Mouse (Mus musculus) gastrocnemius, adult 18-20 months (tissue): ENCODE measurements around the gene Tapbp. TPM values are rescaled to one million over a fixed set of nuclear protein-coding genes. Genes with fewer than 3 reads are reported as not detected.
"Not testable (repeated sequence)": the region's sequence is repeated elsewhere in the genome, so short reads cannot be mapped to it uniquely, and the experiment has no call there.

ENCODE experiments used
- DNase-seq: peaks from one replicate; pipeline ENCODE4 v3.0.0; 2021; ENCODE audit warnings: low spot score
- total RNA-seq, 2 experiments: library from RNA; stranded (reverse); gene quantifications; 2 replicates each; pipeline ENCODE4 v1.2.3; 2021

The Tapbp gene
- total RNA-seq, 2 experiments from 2014 or later = 30.2 to 31.7 TPM

DNA sequence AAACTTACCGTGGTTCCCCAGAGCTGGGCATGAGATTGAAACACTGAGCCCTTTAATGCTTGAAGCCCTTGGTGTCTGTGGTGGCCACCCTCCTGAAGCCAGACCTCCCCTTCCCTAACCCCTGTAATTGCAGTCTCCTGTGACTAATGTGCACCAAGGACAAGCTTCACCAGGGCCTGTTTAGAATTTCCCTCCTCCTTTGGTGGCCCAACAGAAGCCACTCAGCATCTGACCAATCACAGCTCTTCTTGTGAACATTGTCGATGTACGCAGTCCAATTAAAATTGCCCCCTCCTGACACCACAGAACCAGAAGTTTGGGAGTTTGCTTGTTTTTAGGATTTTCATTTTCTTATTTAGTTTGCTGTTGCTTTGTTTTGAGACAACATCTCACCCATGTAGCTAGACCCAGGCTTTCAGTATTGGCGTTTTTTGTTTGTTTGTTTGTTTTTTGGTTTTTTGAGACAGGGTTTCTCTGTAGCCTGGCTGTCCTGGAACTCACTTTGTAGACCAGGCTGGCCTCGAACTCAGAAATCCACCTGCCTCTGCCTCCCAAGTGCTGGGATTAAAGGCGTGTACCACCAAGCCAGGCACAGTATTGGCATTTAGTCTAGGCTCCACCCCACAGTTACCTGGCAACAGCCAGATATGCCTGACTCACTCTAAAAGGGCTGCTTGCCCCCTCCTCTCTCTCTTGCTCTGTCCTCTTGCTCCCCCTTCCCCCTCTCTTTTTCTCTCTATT is 11.6 kb upstream of the Tapbp start:
- not testable (repeated sequence) for DNase-seq

DNA sequence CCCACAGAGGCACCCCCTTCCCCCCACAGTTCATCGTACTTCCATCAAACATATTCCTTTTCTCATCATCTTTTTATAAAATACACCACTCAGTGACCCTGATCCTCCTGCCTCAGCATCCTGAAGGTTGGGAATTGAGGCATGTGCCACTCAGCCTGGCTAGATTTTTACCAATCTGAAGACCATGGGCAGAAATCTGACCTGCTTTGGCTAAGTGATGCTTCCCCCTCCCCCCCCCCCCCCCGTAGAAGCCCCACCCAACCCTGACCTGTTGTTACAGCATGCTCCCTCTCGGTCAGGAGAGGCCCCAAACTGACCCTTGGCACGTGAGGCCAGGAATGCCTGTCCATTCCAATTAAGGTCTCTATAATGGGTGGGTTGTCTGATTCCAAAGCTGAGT is 10.9 kb upstream of the Tapbp start, which contains the start of gene Platr17:
Gene Platr17, plus strand, starts transcription at position 301 of the 400 bp plus-strand sequence.
- not testable (repeated sequence) for DNase-seq

- no peak for DNase-seq
These were observed 7.2 kb upstream of the Tapbp start for GRCm38 (mm10) chr17:33908331-33909076.

- peak; percentile 98 for DNase-seq
These were observed 6.4 kb upstream of the Tapbp start, which contains the start of gene Daxx for GRCm38 (mm10) chr17:33909077-33909868. Gene Daxx, plus strand, starts transcription at chr17:33909414.

GRCm38 (mm10) chr17:33909869-33910250 is 5.8 kb upstream of the Tapbp start:
- no peak for DNase-seq

GRCm38 (mm10) chr17:33910346-33911051 is 5.2 kb upstream of the Tapbp start:
- no peak for DNase-seq

DNA sequence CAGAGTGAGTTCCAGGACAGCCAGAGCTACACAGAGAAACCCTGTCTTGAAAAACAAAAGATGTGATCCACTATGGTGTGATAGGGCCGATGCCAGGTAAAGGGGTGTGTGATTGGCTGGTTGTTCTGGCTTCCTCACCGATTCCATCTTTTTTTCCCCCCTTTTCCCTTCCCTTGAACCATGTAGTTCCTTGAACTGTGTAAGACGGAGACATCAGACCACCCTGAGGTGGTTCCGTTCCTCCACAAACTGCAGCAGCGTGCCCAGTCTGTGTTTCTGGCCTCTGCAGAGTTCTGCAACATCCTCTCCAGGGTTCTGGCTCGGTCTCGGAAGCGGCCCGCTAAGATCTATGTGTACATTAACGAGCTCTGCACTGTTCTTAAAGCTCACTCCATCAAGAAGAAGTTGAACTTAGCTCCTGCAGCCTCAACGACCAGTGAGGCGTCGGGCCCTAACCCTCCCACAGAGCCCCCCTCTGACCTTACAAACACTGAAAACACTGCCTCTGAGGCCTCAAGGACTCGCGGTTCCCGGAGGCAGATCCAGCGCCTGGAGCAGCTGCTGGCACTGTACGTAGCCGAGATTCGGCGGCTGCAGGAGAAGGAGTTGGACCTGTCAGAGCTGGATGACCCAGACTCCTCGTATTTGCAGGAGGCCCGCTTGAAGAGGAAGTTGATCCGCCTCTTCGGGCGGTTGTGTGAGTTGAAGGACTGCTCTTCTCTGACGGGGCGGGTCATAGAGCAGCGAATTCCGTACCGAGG is 4.5 kb upstream of the Tapbp start:
- no peak for DNase-seq

DNA sequence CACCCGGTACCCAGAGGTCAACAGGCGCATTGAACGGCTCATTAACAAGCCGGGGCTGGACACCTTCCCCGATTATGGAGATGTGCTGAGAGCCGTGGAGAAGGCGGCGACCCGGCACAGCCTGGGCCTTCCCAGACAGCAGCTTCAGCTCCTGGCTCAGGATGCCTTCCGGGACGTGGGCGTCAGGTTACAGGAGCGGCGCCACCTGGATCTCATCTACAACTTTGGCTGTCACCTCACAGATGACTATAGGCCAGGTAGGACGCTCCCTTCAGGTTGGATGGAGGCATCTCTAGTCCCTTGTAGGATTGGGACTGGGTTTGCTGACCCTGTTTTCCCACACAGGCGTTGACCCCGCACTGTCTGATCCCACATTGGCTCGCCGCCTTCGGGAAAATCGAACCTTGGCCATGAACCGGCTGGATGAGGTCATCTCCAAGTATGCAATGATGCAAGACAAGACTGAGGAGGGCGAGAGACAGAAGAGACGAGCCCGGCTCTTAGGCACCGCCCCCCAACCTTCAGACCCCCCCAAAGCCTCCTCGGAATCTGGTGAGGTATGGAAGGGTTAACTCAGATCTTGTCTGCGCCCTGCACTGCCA is 3.8 kb upstream of the Tapbp start:
- no peak for DNase-seq

DNA sequence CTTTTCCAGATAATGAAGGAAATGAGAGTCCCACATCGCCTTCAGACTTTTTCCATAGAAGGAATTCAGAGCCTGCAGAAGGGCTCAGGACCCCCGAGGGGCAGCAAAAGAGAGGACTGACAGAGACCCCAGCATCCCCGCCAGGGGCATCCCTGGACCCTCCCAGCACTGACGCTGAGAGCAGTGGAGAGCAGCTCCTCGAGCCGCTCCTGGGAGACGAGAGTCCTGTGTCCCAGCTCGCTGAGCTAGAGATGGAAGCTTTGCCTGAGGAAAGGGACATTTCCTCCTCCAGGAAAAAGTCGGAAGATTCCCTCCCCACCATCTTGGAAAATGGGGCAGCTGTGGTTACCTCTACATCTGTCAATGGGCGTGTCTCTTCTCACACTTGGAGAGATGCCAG is 2.4 kb upstream of the Tapbp start:
- no peak for DNase-seq

DNA sequence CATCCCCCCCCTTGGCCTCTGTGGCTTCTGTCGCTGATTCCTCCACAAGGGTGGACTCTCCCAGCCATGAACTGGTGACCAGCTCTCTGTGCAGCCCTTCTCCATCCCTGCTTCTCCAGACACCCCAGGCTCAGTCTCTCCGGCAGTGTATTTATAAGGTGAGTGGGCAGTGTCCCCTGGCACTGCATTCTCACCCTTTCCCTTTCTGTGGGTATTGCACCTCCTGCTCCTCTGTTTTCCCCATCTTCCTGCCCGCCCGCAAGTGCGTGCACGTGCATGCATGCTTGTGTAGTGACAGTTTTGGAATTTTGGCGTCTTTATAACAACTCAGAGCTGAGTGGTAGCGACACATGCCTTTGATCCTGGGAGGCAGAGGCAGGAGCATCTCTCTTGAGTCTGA is 1.8 kb upstream of the Tapbp start:
- DNase-seq = no peak

- no peak for DNase-seq
These were observed 719 bp upstream of the Tapbp start for GRCm38 (mm10) chr17:33914969-33915391.

DNA sequence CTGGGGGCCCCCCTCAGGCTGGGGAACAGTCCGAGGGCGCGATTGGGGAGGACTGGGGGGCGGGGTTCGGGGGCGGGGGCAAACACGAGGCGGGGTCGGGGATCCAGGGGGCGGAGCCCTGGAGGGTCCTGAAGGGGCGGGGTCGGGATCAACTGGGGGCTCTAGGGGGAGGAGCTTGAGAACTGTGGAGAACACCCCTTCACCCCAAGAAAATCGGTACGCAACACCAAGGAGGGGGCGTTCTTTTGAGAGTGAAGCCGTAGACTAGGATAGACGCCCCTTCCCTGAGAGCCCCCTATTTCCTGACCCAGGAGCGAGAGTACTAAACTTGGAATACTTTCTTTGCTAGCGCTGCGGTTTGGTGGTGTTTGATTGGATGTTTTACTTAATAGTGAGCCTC is 595 bp downstream of the Tapbp start:
- peak; percentile 49 for DNase-seq

- DNase-seq = no peak
These were observed 1.4 kb downstream of the Tapbp start for GRCm38 (mm10) chr17:33916847-33917655.

DNA sequence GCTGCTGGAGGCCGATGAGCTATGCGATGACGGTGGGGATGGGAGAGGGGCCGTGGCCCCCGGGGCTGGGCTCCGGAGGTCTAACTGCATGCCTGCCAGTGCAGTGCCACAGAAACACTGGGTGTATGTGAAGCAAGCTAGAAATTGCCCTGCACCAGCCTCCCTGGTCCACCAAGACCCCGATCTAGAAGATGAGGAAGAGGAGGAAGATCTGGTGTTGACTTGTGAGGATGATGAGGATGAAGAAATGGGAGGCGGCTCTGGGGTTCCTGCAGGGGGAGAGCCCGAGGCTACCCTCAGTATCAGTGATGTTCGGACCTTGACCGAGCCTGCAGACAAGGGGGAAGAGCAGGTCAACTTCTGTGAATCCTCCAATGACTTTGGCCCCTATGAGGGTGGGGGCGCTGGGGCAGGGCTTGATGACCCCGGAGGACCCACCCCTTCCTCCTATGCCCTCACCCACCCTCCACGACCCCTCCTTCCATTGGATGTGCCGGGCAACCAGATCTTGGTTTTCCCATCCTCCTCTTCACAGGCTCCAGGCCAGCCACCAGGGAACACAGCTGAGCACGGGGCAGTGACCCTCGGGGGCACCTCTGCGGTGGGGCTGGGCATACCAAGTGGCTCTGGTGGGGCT is 2.1 kb downstream of the Tapbp start:
- no peak for DNase-seq

DNA sequence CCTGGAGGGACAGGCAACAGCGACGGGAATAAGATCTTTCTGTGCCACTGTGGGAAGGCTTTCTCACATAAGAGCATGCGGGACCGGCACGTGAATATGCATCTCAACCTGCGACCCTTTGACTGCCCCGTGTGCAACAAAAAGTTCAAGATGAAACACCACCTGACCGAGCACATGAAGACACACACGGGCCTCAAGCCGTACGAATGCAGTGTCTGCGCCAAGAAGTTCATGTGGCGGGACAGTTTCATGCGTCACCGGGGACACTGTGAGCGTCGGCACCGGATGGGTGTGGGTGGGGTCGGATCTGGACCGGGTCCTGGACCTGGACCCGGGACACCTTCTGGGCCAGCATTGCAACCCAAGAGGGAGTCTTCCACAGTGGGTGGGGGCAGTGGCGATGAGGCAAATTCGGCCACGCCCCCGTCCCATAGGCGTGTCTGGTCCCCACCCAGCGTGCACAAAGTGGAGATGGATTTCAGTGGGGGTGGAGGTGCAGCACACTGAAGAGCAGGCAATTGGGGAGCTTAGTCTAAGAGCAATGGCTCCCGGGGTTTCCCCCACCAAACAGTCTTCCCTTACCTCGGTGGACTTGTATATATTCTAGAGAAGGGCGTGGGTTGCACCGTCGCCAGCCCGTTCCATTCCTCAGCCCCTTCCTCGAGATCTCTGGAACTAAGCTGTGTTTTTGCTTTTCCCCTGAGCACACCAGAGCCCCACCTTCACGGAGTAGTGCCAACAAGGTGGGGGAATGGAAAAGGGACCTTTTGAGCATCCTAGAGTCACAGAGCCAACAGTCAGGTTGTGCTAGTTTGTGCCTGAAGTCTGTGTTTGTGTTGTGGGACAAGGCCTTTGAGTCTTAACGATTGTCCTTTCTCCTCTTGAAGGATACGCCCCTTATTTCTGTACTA is 2.8 kb downstream of the Tapbp start:
- DNase-seq = peak; percentile 55

GRCm38 (mm10) chr17:33919351-33920281 is 3.9 kb downstream of the Tapbp start:
- peak; percentile 84 for DNase-seq
